Mouse (Mus musculus) CH12.LX (cell line): ENCODE measurements at regions not wholly inside any gene's neighbourhood (a gene's known extent, or its start where the extent isn't known, plus 50 kb on each side); places are given as distances from the start of the nearest gene placed in this dataset.
A peak's percentile ranks its signal among the peaks of the same experiment; 100 is the strongest.

Experiments
- DNase-seq: peaks from one replicate; pipeline ENCODE4 v3.0.0-alpha.2; 2013; ENCODE audit errors: extremely low read depth
- H3K27ac ChIP-seq: 2 replicates; pipeline ENCODE4 v1.5.1; 2012; ENCODE audit warnings: low read depth, mild to moderate bottlenecking, control low read depth, moderate library complexity; ENCODE audit not compliant: insufficient read depth
- H3K27me3 ChIP-seq: replicated peaks from 2 replicates; pipeline ENCODE3; 2012; ENCODE audit warnings: inconsistent platforms
- H3K36me3 ChIP-seq, 2 experiments: replicated peaks in 1 of 2; 2 replicates each; pipeline versions ENCODE3 to v1.6.1; 2012; ENCODE audit warnings: inconsistent platforms in 1 of 2, low read length in 1 of 2, mild to moderate bottlenecking in 1 of 2, mixed read lengths in 1 of 2, moderate library complexity in 1 of 2; ENCODE audit not compliant: control insufficient read depth in 1 of 2, insufficient read depth in 1 of 2
- H3K4me1 ChIP-seq, 2 experiments: 2 replicates each; pipeline ENCODE4 v1.6.1; 2012; ENCODE audit warnings: inconsistent platforms in 1 of 2, moderate library complexity in 1 of 2; ENCODE audit not compliant: insufficient read depth in 2 of 2, control insufficient read depth in 1 of 2
- H3K4me2 ChIP-seq: 2 replicates; pipeline ENCODE4 v1.6.1; 2012; ENCODE audit warnings: low read depth, mild to moderate bottlenecking, control low read depth; ENCODE audit not compliant: poor library complexity, insufficient read depth, severe bottlenecking
- H3K4me3 ChIP-seq, 3 experiments: fragments of 150-350 bp in 1 of 3; sonication (generic) in 1 of 3; replicated peaks in 1 of 3; 2 replicates each; pipeline versions ENCODE3 to v1.5.1; 2011 to 2012; ENCODE audit warnings: low read depth in 2 of 3, low read length in 2 of 3, mild to moderate bottlenecking in 2 of 3, moderate library complexity in 2 of 3, control low read depth in 1 of 3, improper control_type of control experiment in 1 of 3, inconsistent platforms in 1 of 3, mixed read lengths in 1 of 3; ENCODE audit not compliant: poor library complexity in 1 of 3
- H3K79me2 ChIP-seq: replicated peaks from 2 replicates; pipeline ENCODE4 v1.6.1; 2012; ENCODE audit warnings: mild to moderate bottlenecking, moderate library complexity; ENCODE audit not compliant: control insufficient read depth, poor library complexity, insufficient read depth, severe bottlenecking; ENCODE audit errors: extremely low read depth
- H3K9ac ChIP-seq: 2 replicates; pipeline ENCODE4 v1.6.1; 2012; ENCODE audit warnings: low read depth, mild to moderate bottlenecking, control low read depth, moderate library complexity; ENCODE audit not compliant: insufficient read depth
- H3K9me3 ChIP-seq: replicated peaks from 2 replicates; pipeline ENCODE3; 2012; ENCODE audit warnings: low read length, inconsistent platforms, mixed read lengths
- BHLHE40 ChIP-seq: IDR thresholded peaks from 2 replicates; pipeline ENCODE4 v1.6.1; 2011; ENCODE audit warnings: mild to moderate bottlenecking, low read depth, low read length, improper control_type of control experiment
- CHD1 ChIP-seq: IDR thresholded peaks from 2 replicates; pipeline ENCODE4 v1.6.1; 2012; ENCODE audit warnings: low read depth, low read length, improper control_type of control experiment, inconsistent platforms
- CHD2 ChIP-seq: IDR thresholded peaks from 2 replicates; pipeline ENCODE4 v1.6.1; 2011; ENCODE audit warnings: low read length, improper control_type of control experiment
- CTCF ChIP-seq, 2 experiments: IDR thresholded peaks in 1 of 2; conservative IDR thresholded peaks in 1 of 2; 2 replicates each; pipeline ENCODE4 v1.5.1; 2011 to 2012; ENCODE audit warnings: low read depth in 2 of 2, low read length in 2 of 2, improper control_type of control experiment in 1 of 2, inconsistent platforms in 1 of 2, mild to moderate bottlenecking in 1 of 2, moderate library complexity in 1 of 2
- E2F4 ChIP-seq: IDR thresholded peaks from 2 replicates; pipeline ENCODE4 v1.6.1; 2011; ENCODE audit warnings: low read depth, low read length, improper control_type of control experiment; ENCODE audit not compliant: insufficient replicate concordance
- ELF1 ChIP-seq: IDR thresholded peaks from 2 replicates; pipeline ENCODE4 v1.6.1; 2014; ENCODE audit warnings: low read depth, mild to moderate bottlenecking, inconsistent platforms, low read length, improper control_type of control experiment
- GABPA ChIP-seq: IDR thresholded peaks from 2 replicates; pipeline ENCODE4 v1.6.1; 2012; ENCODE audit warnings: low read depth, low read length, improper control_type of control experiment, inconsistent platforms; ENCODE audit not compliant: insufficient replicate concordance
- HCFC1 ChIP-seq: IDR thresholded peaks from 2 replicates; pipeline ENCODE4 v1.6.1; 2012; ENCODE audit warnings: low read depth, mild to moderate bottlenecking, inconsistent platforms, low read length, improper control_type of control experiment
- IRF4 ChIP-seq: IDR thresholded peaks from 2 replicates; pipeline ENCODE4 v1.6.1; 2014; ENCODE audit warnings: low read depth, mild to moderate bottlenecking, inconsistent platforms, low read length, improper control_type of control experiment
- MAX ChIP-seq: IDR thresholded peaks from 2 replicates; pipeline ENCODE4 v1.6.1; 2011; ENCODE audit warnings: low read length, improper control_type of control experiment
- NELFE ChIP-seq: IDR thresholded peaks from 2 replicates; pipeline ENCODE4 v1.6.1; 2011; ENCODE audit warnings: low read depth, low read length, improper control_type of control experiment
- NRF1 ChIP-seq: IDR thresholded peaks from 2 replicates; pipeline ENCODE4 v1.6.1; 2014; ENCODE audit warnings: low read depth, mild to moderate bottlenecking, inconsistent platforms, low read length, improper control_type of control experiment, moderate library complexity
- PAX5 ChIP-seq: IDR thresholded peaks from 2 replicates; pipeline ENCODE4 v1.6.1; 2012; ENCODE audit warnings: low read length, inconsistent platforms, mixed read lengths
- POLR2AphosphoS2 ChIP-seq: IDR thresholded peaks from 2 replicates; pipeline ENCODE4 v1.6.1; 2011; ENCODE audit warnings: low read depth, low read length, improper control_type of control experiment
- TCF12 ChIP-seq: IDR thresholded peaks from 2 replicates; pipeline ENCODE4 v1.6.1; 2014; ENCODE audit warnings: low read depth, mild to moderate bottlenecking, inconsistent platforms, low read length, improper control_type of control experiment
- UBTF ChIP-seq: IDR thresholded peaks from 2 replicates; pipeline ENCODE4 v1.6.1; 2012; ENCODE audit warnings: low read depth, mild to moderate bottlenecking, inconsistent platforms, low read length, improper control_type of control experiment, moderate library complexity
- USF2 ChIP-seq: conservative IDR thresholded peaks from 2 replicates; pipeline ENCODE4 v1.6.1; 2011; ENCODE audit warnings: low read depth, low read length, improper control_type of control experiment
- ZNF384 ChIP-seq: IDR thresholded peaks from 2 replicates; pipeline ENCODE4 v1.6.1; 2012; ENCODE audit warnings: low read depth, low read length, improper control_type of control experiment, inconsistent platforms
- dilution Hi-C: fragments of 300-500 bp; cut with MboI; formaldehyde crosslinking; loops from 2 replicates; pipeline ENCODE4 v1.14.3; 2020; ENCODE audit warnings: low sequenced_read_pairs; ENCODE audit not compliant: extremely low pct_unique_long_range_greater_than_20kb, extremely low pct_ligation_motif_present
- in situ Hi-C: fragments of 300-500 bp; cut with MboI; formaldehyde crosslinking; loops from 3 replicates; pipeline ENCODE4 v1.14.3; 2019; ENCODE audit warnings: low sequenced_read_pairs, low pct_ligation_motif_present, low pct_unique_long_range_greater_than_20kb, mixed read lengths

GRCm38 (mm10) chr7:62179387-62179786 is 167.0 kb upstream of the Ndn start:
- Histone ChIP-seq H3K27me3 (no peaks in the 10 kb centered on the region), H3K79me2 (no peaks in the 10 kb centered on the region), H3K36me3 (no peaks in the 10 kb centered on the region), H3K9ac (no peak overlapping the region), H3K9me3 (no peaks in the 10 kb centered on the region), H3K4me2 (no peak overlapping the region), H3K4me3 (no peak overlapping the region), H3K27ac (no peak overlapping the region), H3K4me1 (no peaks in the 10 kb centered on the region)
- dilution Hi-C loops, result no loop called here
- in situ Hi-C loops, result no loop called here
- no peak for DNase-seq
- TF ChIP-seq USF2, result no peak
- TF ChIP-seq CTCF (conservative IDR thresholded peaks at IDR 0.05 in 1 of 2, IDR thresholded peaks at IDR 0.05 in 1 of 2; ENCODE audit: low read depth in 2 of 2, low read length in 2 of 2), result peak in 1 of 2 experiments; percentile 7; a peak in 1 of 4 replicates

DNA sequence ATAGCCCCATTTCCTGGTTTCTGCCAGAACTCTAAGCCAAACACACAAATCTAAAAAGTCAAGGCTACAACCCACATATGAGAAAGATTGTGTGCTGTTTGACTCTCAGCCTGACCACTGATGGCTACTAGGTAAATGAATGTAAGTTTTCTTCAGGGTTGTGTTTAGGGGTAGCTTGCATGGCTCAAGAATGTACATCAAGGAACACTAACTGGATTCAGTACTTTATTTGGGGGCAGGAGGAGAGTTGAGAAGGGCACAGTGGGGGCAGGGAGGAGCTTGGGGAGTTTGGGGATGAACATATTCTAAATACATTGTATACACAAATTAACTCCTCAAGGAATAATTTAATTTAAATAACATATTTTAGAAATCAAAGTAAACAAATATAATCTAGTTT is 137.8 kb upstream of the Ndn start:
- dilution Hi-C loops (no loop called here), in situ Hi-C loops (no loop called here)
- no peak for DNase-seq
- H3K9me3 ChIP-seq, result peaks cover 9% of the 10 kb centered on the region
- TF ChIP-seq NELFE, result no peak
- no peak for TF ChIP-seq BHLHE40
- TF ChIP-seq MAX, result no peak
- TF ChIP-seq POLR2AphosphoS2, result no peak
- TF ChIP-seq ZNF384, result no peak
- no peak for TF ChIP-seq TCF12
- TF ChIP-seq E2F4, result no peak
- no peak for TF ChIP-seq HCFC1
- TF ChIP-seq UBTF, result no peak
- TF ChIP-seq IRF4, result no peak
- TF ChIP-seq, all 38 proteins: peak for 0
- no peaks in the 10 kb centered on the region for H3K27me3 ChIP-seq
- H3K9ac ChIP-seq, result no peak overlapping the region
- no peaks in the 10 kb centered on the region for H3K36me3 ChIP-seq
- H3K4me2 ChIP-seq, result no peak overlapping the region
- H3K27ac ChIP-seq, result no peak overlapping the region
- H3K4me3 ChIP-seq, result no peak overlapping the region
- H3K4me1 ChIP-seq, result no peaks in the 10 kb centered on the region
- H3K79me2 ChIP-seq, result no peaks in the 10 kb centered on the region

DNA sequence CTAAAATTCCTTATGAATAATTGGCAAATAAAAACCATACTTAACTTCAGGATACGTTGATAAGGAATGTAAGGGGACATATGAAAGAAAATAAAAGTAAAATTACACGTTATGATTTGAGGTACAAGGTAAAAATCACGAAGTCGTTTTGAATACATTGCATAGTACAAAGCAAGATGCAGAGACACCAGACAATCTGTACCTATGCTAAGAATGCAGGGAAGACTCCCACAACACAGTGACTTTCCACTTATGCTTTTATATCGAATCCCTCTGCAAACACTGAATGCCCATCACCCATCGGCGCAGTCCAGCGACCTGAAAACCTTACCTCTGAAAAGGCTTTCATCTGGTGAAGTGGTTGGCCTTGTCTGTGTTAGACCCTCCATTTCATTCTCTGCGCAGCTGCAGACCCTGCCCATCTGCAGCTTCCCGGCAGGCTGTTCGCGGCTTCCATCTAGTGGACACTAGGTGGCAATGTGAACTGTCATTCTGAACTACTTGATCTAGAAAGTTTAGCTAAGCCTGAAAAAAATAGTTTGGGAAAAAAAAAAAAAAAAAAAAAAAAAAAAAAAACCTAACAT is 137.2 kb upstream of the Ndn start:
- H3K27me3 ChIP-seq, result no peaks in the 10 kb centered on the region
- no peak overlapping the region for H3K4me3 ChIP-seq
- H3K4me1 ChIP-seq, result no peaks in the 10 kb centered on the region
- H3K4me2 ChIP-seq, result no peak overlapping the region
- no peaks in the 10 kb centered on the region for H3K79me2 ChIP-seq
- no peak for DNase-seq
- H3K9me3 ChIP-seq, result peaks cover 7% of the 10 kb centered on the region
- in situ Hi-C loops, result no loop called here
- dilution Hi-C loops, result no loop called here
- TF ChIP-seq NELFE, result no peak
- TF ChIP-seq CHD1, result no peak
- no peak for TF ChIP-seq ELF1
- no peak for TF ChIP-seq GABPA
- TF ChIP-seq IRF4, result no peak
- TF ChIP-seq CHD2, result no peak
- no peak for TF ChIP-seq ZNF384
- no peak for TF ChIP-seq BHLHE40
- TF ChIP-seq NRF1, result no peak
- TF ChIP-seq POLR2AphosphoS2, result no peak
- TF ChIP-seq PAX5, result no peak
- no peak for TF ChIP-seq USF2
- no peak overlapping the region for H3K27ac ChIP-seq
- no peak overlapping the region for H3K9ac ChIP-seq
- no peaks in the 10 kb centered on the region for H3K36me3 ChIP-seq
